Mouse (Mus musculus) heart, postnatal 36 days (tissue): ENCODE data around the gene Hsp90ab1. TPM values are rescaled to one million over a fixed set of nuclear protein-coding genes. Genes with fewer than 3 reads are reported as not detected.

Experiments
- total RNA-seq, 2 experiments: library from RNA; stranded (reverse); gene quantifications; 2 replicates each; pipeline ENCODE4 v1.2.3; 2021

Hsp90ab1 gene
- total RNA-seq, 2 experiments from 2014 or later, result 1,126 to 1,337 TPM

Other genes with a start within 250 kb of the Hsp90ab1 start
- gene Cdc5l, start 139.5 kb downstream of the Hsp90ab1 start, total RNA-seq, result 10 to 100 TPM; 36.2 to 38.2 TPM
- under 1 TPM in 1 of 2 experiments, not detected in 1; 0.27 TPM for gene Spats1, start 97.9 kb downstream of the Hsp90ab1 start, total RNA-seq
- 10 to 100 TPM; 19.4 to 19.6 TPM for gene Aars2, start 66.4 kb downstream of the Hsp90ab1 start, total RNA-seq
- not detected for gene Tcte1, start 49.8 kb downstream of the Hsp90ab1 start, total RNA-seq
- gene Tmem151b, start 23.6 kb downstream of the Hsp90ab1 start, total RNA-seq, result under 1 TPM in 1 of 2 experiments, not detected in 1; 0.08 TPM
- 1 to 10 TPM; 1.4 to 1.5 TPM for gene Nfkbie, start 17.6 kb downstream of the Hsp90ab1 start, total RNA-seq
- 10 to 100 TPM; 27.6 to 32.7 TPM for gene Slc35b2, start 9.4 kb downstream of the Hsp90ab1 start, total RNA-seq
- 10 to 100 TPM; 66.7 to 73.5 TPM for gene Slc29a1, start 26.3 kb upstream of the Hsp90ab1 start, total RNA-seq
- not detected for gene Mymx, start 28.8 kb upstream of the Hsp90ab1 start, total RNA-seq
- gene Capn11, start 86.1 kb upstream of the Hsp90ab1 start, total RNA-seq, result not detected
- 100 to 1,000 TPM; 140 to 155 TPM for gene Mrpl14, start 113.1 kb upstream of the Hsp90ab1 start, total RNA-seq
- 10 to 100 TPM; 84.6 to 88.1 TPM for gene Tmem63b, start 113.6 kb upstream of the Hsp90ab1 start, total RNA-seq
- gene 1600014C23Rik, start 160.6 kb upstream of the Hsp90ab1 start, total RNA-seq, result not detected